Mouse (Mus musculus) hindbrain, embryonic 14.5 days (tissue): Measurements from ENCODE around the gene Arl10. TPM values are rescaled to one million over a fixed set of nuclear protein-coding genes. Genes with fewer than 3 reads are reported as not detected.
A peak's percentile ranks its signal among the peaks of the same experiment; 100 is the strongest.

Experiments
- ATAC-seq: fragments of 200-750 bp; cut with Nextera tagmentation; 2 replicates; pipeline ENCODE4 v1.8.0; 2017; ENCODE audit warnings: moderate number of reproducible peaks, mild to moderate bottlenecking, moderate TSS enrichment, moderate library complexity; ENCODE audit not compliant: low FRiP score
- DNase-seq: peaks from one replicate; pipeline ENCODE4 v3.0.0-alpha.2; 2015; ENCODE audit warnings: low spot score
- H3K27ac ChIP-seq: fragments of 300-500 bp; sonication (generic); 2 replicates; pipeline ENCODE4 v1.5.1; 2014; ENCODE audit warnings: mild to moderate bottlenecking, moderate library complexity
- H3K27me3 ChIP-seq: fragments of 300-500 bp; sonication (generic); 2 replicates; pipeline ENCODE4 v1.6.1; 2014; ENCODE audit warnings: mild to moderate bottlenecking, low read length, mixed read lengths; ENCODE audit not compliant: control insufficient read depth, insufficient read depth
- H3K36me3 ChIP-seq: fragments of 300-500 bp; sonication (generic); replicated peaks from 2 replicates; pipeline ENCODE4 v1.6.1; 2014; ENCODE audit not compliant: control insufficient read depth, insufficient read depth
- H3K4me1 ChIP-seq: fragments of 300-500 bp; sonication (generic); replicated peaks from 2 replicates; pipeline ENCODE4 v1.6.1; 2014; ENCODE audit warnings: antibody characterized with exemption, low read length, mixed read lengths; ENCODE audit not compliant: control insufficient read depth, insufficient read depth
- H3K4me2 ChIP-seq: fragments of 300-500 bp; sonication (generic); replicated peaks from 2 replicates; pipeline ENCODE4 v1.6.1; 2014; ENCODE audit warnings: mild to moderate bottlenecking, moderate library complexity
- H3K4me3 ChIP-seq: fragments of 300-500 bp; sonication (generic); replicated peaks from 2 replicates; pipeline ENCODE4 v1.5.1; 2014; ENCODE audit warnings: mild to moderate bottlenecking, low read length
- H3K9ac ChIP-seq: fragments of 300-500 bp; sonication (generic); 2 replicates; pipeline ENCODE4 v1.6.1; 2014
- H3K9me3 ChIP-seq: fragments of 300-500 bp; sonication (generic); 2 replicates; pipeline ENCODE4 v1.6.1; 2016; ENCODE audit warnings: low read length; ENCODE audit not compliant: control insufficient read depth
- WGBS: fragments of 180-500 bp; shearing (Covaris S2); extraction: QIAGEN DNeasy Blood & Tissue Kit; methylation state at CpG from one replicate; pipeline ENCODE4 v1.1.7; 2014; 5-methylcytosine and 5-hydroxymethylcytosine counted together
- polyA plus RNA-seq: library from polyadenylated mRNA; unstranded; fragments of >200 nt; fragmentation: Nextera tagmentation; extraction: Ambion mirVana; gene quantifications from 2 replicates; pipeline ENCODE4 v1.2.1, GENCODE M21; 2014

Gene Arl10
- polyA plus RNA-seq, 1 experiment from 2014 or later = 83.0 TPM

DNA sequence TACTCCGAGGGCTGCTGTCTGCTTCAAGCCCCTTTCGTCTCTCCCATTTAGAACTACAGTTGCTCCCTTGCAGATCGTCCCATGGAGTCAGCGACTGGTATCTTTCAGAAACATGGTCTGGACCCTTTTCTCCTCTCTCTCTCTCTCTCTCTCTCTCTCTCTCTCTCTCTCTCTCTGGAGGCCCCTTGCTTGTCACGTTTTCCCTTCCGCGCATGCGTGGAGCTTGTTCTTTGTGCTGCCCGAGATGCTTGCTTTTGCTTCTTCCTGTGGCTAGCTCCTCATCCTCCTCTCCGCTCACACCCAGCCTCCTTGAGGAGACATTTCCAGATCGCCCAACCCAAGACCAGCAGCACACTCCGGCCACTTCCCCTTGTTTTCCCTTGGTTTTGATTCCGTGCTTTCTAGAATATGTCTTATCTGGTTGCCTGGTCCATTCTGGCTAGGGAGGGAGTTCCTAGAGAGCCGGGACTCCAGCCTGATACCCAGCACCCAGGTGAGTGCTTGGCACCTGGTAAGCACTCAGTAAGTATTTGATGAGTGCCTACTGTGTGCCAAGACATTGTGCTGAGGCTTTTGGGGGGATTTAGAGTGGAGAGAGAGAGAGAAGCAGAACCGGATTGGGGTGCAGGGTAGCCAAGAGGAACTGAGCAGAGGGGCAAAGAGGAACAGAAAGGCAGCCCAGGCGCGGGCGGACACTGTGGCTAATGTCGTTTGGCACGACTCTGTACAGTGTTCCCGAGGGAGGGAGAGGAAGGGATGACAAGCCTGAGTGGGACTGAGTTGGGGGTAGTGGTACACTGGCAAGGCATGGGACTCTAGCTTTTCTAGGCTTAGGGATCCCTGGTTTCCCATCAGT lies 3.1 kb downstream of the Arl10 start:
- Histone ChIP-seq H3K36me3 (peaks cover 55% of the 10 kb centered on the region), H3K27ac (no peak overlapping the region), H3K9ac (no peak overlapping the region), H3K4me1 (peaks cover 18% of the 10 kb centered on the region), H3K4me3 (no peak overlapping the region), H3K27me3 (no peaks in the 10 kb centered on the region), H3K4me2 (no peak overlapping the region), H3K9me3 (no peaks in the 10 kb centered on the region)
- no peak for ATAC-seq
- WGBS = 83% methylated on average over 21 of the region's 21 CpGs
- no peak for DNase-seq

- H3K9ac ChIP-seq = no peak overlapping the region
- H3K27ac ChIP-seq = no peak overlapping the region
- no peak overlapping the region for H3K4me3 ChIP-seq
- H3K9me3 ChIP-seq = no peaks in the 10 kb centered on the region
- peaks cover 8% of the 10 kb centered on the region for H3K4me1 ChIP-seq
- WGBS = 85% methylated on average over 2 of the region's 2 CpGs
- ATAC-seq = no peak
- DNase-seq = no peak
- no peak overlapping the region for H3K4me2 ChIP-seq
- H3K27me3 ChIP-seq = no peaks in the 10 kb centered on the region
- peaks cover 89% of the 10 kb centered on the region for H3K36me3 ChIP-seq
These were observed 6.6 kb downstream of the Arl10 start for GRCm38 (mm10) chr13:54581385-54581784.

DNA sequence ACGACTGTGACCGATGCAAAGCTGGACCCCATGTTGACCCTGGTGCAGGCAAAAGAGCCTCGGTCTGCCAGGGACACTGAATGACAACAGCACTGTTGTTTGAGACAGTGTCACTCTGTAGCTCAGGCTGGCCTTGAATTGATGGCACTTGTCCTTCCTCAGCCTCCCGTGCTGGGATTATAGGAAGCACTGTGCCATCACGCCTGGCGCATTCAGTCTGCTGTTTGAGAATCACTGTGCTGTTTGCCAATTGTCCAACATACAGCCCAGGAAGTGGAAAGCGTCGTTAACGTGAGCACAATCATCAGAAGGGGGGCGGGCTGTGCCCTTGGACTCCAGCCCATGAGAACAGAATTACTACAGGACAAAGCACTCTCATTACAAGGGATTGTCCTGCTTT lies 7.3 kb downstream of the Arl10 start:
- H3K4me1 ChIP-seq = peaks cover 3% of the 10 kb centered on the region; the same call in 1 of the 2 replicates

DNA sequence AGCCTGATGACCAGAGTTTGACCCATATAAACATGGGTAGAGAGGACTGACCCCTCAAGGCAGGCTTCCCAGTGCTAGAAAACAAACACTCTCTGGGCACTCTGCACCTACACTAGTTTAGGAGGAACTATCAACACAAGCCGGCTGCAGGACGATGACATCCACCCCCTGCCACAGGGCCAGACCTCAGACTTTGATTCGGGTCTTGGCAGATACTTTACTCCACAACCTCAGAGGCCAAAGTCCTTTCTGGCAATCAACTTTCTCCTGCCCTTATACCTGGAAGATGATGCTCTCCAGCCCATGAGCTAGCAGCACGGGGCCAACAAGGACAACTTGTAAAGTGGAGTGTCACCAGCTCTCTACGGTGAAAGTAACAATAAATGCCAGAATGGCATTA lies 8.0 kb downstream of the Arl10 start:
- Histone ChIP-seq H3K4me2 (no peak overlapping the region), H3K36me3 (peaks cover 89% of the 10 kb centered on the region), H3K27me3 (no peaks in the 10 kb centered on the region), H3K4me1 (peaks cover 2% of the 10 kb centered on the region; the same call in 1 of the 2 replicates), H3K4me3 (no peak overlapping the region), H3K27ac (no peak overlapping the region), H3K9ac (no peak overlapping the region), H3K9me3 (no peaks in the 10 kb centered on the region)
- DNase-seq (no peak), ATAC-seq (no peak)
- 96% methylated on average over 5 of the region's 5 CpGs for WGBS

More for the DNA sequence above, 7.3 kb downstream of the Arl10 start:
- no peaks in the 10 kb centered on the region for H3K9me3 ChIP-seq
- 65% methylated on average over 10 of the region's 10 CpGs for WGBS
- no peak for DNase-seq
- peaks cover 89% of the 10 kb centered on the region for H3K36me3 ChIP-seq
- H3K4me2 ChIP-seq = no peak overlapping the region
- no peak overlapping the region for H3K27ac ChIP-seq
- ATAC-seq = no peak
- H3K4me3 ChIP-seq = no peak overlapping the region
- no peaks in the 10 kb centered on the region for H3K27me3 ChIP-seq
- H3K9ac ChIP-seq = no peak overlapping the region

DNA sequence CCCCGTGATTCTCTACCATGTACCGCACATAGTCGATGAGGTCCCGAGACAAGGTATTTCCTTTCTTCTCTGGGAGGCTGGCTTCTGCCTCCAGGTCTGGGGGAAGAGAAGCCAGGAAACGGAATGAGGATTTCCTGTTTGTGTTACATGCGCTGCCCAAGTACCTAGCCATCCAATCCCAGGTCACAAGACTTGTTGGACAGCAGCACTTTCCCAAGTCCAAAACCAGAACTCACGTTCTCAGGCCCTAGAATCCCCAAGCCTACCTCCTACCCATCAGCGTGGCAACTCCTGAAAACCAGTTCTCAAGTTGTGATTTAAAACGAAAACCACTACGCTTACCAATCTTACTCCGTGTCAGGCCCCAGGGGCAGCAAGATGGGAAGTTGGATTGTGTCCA lies 11.0 kb downstream of the Arl10 start:
- Histone ChIP-seq H3K36me3 (peaks cover 71% of the 10 kb centered on the region), H3K27ac (no peak overlapping the region), H3K4me2 (no peak overlapping the region), H3K4me1 (peaks cover 10% of the 10 kb centered on the region; the same call in 1 of the 2 replicates), H3K9me3 (no peaks in the 10 kb centered on the region), H3K4me3 (no peak overlapping the region), H3K9ac (no peak overlapping the region), H3K27me3 (no peaks in the 10 kb centered on the region)
- ATAC-seq (no peak), DNase-seq (no peak)
- WGBS = 92% methylated on average over 11 of the region's 11 CpGs

DNA sequence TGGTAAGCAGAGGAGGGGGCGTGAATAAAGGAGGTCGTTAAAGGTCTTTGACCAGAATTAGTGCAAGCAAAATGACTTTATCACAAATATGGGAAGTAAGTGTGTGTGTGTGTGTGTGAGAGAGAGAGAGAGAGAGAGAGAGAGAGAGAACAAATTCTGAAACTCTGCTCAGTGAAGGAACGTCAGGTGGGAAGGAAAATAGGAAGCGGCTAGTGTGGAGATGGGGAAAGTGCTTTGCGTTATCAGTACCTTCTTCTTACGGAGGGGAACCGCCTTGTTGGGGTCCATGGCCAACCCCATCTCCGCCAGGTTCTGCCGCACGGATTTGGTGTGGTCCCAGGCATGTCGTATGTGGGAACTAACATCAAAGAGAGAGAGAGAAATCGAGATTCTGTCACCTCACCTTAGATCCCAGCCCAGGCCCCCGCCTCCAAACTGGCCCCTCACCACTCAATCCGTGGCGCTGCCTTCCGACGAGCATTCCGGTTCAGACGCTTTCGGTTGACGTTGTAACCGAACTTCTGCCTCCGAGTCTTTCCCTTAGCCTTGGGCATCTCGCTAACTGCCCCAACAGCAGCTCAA lies 14.7 kb downstream of the Arl10 start:
- ATAC-seq (no peak), DNase-seq (no peak)
- 2% methylated on average over 24 of the region's 24 CpGs for WGBS
- H3K4me3 ChIP-seq = peak overlapping the region; percentile 64
- H3K9me3 ChIP-seq = no peaks in the 10 kb centered on the region
- H3K9ac ChIP-seq = peak overlapping the region; percentile 80
- no peaks in the 10 kb centered on the region for H3K27me3 ChIP-seq
- H3K36me3 ChIP-seq = peaks cover 49% of the 10 kb centered on the region
- peak overlapping the region; percentile 70 for H3K4me2 ChIP-seq
- H3K4me1 ChIP-seq = peaks cover 23% of the 10 kb centered on the region
- H3K27ac ChIP-seq = no peak overlapping the region

DNA sequence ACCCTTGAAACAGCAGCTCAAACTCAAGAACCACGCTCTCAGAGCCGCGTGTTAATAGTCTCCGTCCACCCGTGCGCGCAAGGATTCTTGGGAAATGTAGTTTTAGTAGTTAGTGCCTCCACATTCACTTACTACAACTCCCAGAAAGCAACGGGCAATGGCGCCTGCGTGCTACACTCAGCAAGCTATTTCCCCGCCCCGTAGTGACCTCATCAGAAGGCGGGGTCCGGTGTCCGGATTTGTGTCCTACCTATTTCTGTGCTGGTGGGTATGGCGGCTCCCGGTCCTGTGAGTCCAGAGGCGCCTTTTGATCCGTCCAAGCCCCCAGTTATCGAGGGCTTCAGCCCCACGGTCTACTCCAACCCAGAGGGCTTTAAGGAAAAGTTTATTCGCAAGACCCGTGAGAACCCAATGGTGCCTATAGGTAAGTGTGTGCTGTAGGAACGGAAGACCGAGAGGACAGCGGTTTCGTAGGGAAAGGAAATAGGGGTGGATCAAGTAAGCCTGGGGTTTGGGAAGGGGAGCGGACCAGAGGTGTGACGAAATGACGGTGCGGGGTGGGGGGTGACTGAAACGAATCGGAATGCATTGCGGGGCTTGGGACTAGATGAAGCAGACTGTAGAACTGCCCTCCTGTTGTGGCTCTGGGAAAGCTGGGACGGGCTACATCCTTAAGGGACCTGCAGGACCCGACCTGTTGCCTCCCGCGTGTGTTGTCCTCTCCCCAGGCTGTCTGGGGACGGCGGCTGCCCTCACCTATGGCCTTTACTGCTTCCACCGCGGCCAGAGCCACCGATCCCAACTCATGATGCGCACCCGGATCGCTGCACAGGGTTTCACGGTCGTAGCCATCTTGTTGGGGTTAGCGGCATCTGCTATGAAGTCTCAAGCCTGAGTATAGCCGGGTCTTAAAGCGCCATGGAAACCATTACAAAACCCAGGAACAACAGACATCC lies 15.5 kb downstream of the Arl10 start, which contains the start of the genes Nop16 and Higd2a:
TSS of gene Nop16 (minus strand) at position 95 of the 956 bp plus-strand sequence.
TSS of gene Higd2a (plus strand) at position 212 of the 956 bp plus-strand sequence.
- peaks cover 48% of the 10 kb centered on the region for H3K36me3 ChIP-seq
- ATAC-seq (peak; percentile 96), DNase-seq (peak; percentile 98)
- H3K27ac ChIP-seq = peak within 1 kb of the TSS; percentile 92
- peak within 1 kb of the TSS; percentile 70 for H3K4me2 ChIP-seq
- H3K9ac ChIP-seq = peak within 1 kb of the TSS; percentile 80
- H3K27me3 ChIP-seq = no peaks in the 10 kb centered on the region
- H3K9me3 ChIP-seq = no peaks in the 10 kb centered on the region
- peak within 1 kb of the TSS; percentile 64 for H3K4me3 ChIP-seq
- peaks cover 23% of the 10 kb centered on the region for H3K4me1 ChIP-seq
- under 1% methylated on average over 51 of the region's 51 CpGs for WGBS

DNA sequence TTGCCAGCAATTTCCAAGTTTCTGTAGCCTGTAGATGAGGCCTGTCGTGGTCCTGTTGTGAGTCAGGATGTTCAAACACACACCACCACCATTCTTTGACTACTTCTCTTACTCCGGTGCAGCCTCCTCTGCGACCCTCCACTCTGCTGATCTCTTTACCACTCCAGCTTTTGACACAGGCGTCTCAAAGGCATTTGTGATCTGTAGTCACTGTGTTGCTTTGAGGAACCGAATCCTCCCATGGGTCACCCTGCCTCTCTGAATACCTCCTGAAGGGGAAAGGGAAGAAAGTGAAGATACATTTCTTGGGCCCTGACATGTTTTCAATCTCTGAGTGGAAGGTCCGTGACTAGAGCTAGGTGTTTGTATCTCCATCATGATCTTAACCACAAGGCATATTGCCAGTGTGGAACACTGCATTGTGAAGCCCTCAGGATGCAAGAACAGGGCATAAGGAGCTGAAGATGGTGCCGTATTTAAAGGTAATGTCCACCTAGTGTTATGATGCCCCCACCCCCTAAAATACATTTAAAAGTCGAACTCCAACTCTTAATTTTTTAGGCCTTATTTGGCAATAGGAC lies 17.1 kb downstream of the Arl10 start:
- DNase-seq (no peak), ATAC-seq (no peak)
- Histone ChIP-seq H3K4me1 (peaks cover 23% of the 10 kb centered on the region), H3K4me2 (peak overlapping the region; percentile 70), H3K27ac (no peak overlapping the region), H3K36me3 (peaks cover 51% of the 10 kb centered on the region), H3K9ac (peak overlapping the region; percentile 16; the same call in 1 of the 2 replicates), H3K9me3 (no peaks in the 10 kb centered on the region), H3K27me3 (no peaks in the 10 kb centered on the region), H3K4me3 (peak overlapping the region; percentile 64; the same call in 1 of the 2 replicates)
- WGBS = 94% methylated on average over 8 of the region's 8 CpGs
